Mouse (Mus musculus) layer of hippocampus, adult 9-10 months (tissue): ENCODE measurements around the gene Gpn3.
A peak's percentile ranks its signal among the peaks of the same experiment; 100 is the strongest.

Experiments
- DNase-seq: peaks from one replicate; pipeline ENCODE4 v3.0.0; 2022; ENCODE audit warnings: low spot score

Gene Gpn3

GRCm38 (mm10) chr5:122371591-122372191 is at the start of gene Gpn3:
Gene Gpn3 (plus strand): TSS chr5:122371876.
- DNase-seq = no peak

GRCm38 (mm10) chr5:122323523-122323922 is 48.2 kb upstream of the Gpn3 start:
- no peak for DNase-seq

GRCm38 (mm10) chr5:122324608-122325431 is 46.9 kb upstream of the Gpn3 start:
- DNase-seq = peak; percentile 43

- no peak for DNase-seq
Observed at GRCm38 (mm10) chr5:122325477-122325876, 46.2 kb upstream of the Gpn3 start.

- no peak for DNase-seq
Observed at GRCm38 (mm10) chr5:122327283-122327682, 44.4 kb upstream of the Gpn3 start.

- no peak for DNase-seq
Observed at GRCm38 (mm10) chr5:122330269-122330668, 41.4 kb upstream of the Gpn3 start.

GRCm38 (mm10) chr5:122334682-122335081 is 37.0 kb upstream of the Gpn3 start:
- no peak for DNase-seq

GRCm38 (mm10) chr5:122336554-122337294 is 35.0 kb upstream of the Gpn3 start:
- no peak for DNase-seq

- DNase-seq = no peak
Observed at GRCm38 (mm10) chr5:122342874-122343273, 28.8 kb upstream of the Gpn3 start.

GRCm38 (mm10) chr5:122343768-122344167 is 27.9 kb upstream of the Gpn3 start:
- DNase-seq = no peak

DNA sequence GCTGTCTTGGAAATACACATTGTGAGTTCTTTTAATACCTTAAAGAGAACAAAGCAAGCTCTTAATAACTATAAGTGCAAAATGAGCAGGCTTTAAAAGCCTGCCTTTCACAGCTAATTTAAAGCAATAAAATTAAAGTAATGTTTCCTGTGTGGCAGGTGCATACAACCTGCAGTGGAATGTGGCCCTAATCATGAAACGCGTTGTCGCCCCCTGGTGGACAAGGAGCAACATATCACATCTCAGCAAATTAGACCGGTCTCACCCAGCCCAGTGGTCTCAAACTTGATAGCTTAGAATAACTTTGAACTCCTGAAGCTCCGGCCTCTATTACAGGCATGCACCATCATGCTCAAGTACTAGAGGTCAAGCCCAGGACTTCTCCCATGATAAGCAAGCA is 27.4 kb upstream of the Gpn3 start:
- peak; percentile 59 for DNase-seq

DNA sequence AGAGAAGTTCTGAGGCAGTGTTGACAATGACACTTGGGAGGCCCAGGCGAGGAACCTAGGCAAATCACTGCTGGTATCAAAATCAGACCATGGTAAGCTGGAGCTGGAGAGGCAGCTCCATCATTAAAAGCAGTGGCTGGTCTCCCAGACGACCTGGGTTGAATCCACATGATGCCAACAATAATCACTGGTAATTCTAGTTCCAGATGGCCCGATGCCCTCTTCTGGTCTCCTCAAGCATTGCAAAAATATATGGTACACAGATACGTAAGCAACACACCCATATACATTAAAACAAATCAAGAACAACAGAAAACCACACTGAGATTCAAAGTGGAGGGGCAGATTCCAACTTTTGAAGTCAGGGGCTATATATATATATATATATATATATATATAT is 25.9 kb upstream of the Gpn3 start:
- DNase-seq = no peak

DNA sequence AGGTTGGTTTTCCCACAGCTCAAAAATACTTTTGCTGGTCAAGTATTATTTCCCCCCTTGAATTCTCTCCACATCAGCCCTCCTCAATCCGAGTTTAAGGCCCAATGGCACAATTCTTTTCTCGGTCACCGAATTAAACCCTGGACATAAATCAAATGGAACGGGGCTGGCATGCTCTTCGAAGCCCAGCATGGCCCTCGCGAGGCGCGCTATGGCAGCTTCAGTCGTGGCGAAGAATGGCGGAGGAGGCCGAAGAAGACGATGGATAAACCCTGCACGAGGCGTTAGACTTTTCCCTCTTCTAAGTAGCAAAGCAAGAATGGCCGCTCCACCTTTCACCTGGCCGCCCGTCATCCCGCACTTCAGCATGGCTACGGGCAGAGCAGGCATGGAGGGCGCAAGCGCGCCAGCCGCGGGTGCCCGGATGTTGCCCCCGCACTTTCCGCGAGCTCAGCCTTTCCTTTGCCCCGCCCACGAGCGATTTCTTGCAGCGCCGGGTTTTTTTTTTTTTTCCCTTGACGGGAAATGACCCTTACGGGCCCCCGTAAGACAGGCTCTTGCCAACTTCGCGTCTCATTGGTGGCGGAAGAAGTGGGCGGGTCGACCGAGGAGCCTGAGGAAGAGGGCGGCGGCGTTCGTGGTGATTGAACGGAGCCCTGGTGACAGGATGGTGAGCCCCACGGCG is 17.7 kb upstream of the Gpn3 start, which contains the start of the genes Rad9b and Vps29:
Gene Rad9b, minus strand, starts transcription at position 427 of the 685 bp plus-strand sequence.
Gene Vps29, plus strand, starts transcription at position 563 of the 685 bp plus-strand sequence.
- peak; percentile 90 for DNase-seq

- DNase-seq = no peak
Observed at GRCm38 (mm10) chr5:122354492-122355067, 17.1 kb upstream of the Gpn3 start.

- DNase-seq = peak; percentile 99
Observed at GRCm38 (mm10) chr5:122372192-122372769, 605 bp downstream of the Gpn3 start, which contains the start of gene Fam216a. Gene Fam216a (minus strand): TSS chr5:122372364.

- DNase-seq = no peak
Observed at GRCm38 (mm10) chr5:122372878-122373277, 1.2 kb downstream of the Gpn3 start.

DNA sequence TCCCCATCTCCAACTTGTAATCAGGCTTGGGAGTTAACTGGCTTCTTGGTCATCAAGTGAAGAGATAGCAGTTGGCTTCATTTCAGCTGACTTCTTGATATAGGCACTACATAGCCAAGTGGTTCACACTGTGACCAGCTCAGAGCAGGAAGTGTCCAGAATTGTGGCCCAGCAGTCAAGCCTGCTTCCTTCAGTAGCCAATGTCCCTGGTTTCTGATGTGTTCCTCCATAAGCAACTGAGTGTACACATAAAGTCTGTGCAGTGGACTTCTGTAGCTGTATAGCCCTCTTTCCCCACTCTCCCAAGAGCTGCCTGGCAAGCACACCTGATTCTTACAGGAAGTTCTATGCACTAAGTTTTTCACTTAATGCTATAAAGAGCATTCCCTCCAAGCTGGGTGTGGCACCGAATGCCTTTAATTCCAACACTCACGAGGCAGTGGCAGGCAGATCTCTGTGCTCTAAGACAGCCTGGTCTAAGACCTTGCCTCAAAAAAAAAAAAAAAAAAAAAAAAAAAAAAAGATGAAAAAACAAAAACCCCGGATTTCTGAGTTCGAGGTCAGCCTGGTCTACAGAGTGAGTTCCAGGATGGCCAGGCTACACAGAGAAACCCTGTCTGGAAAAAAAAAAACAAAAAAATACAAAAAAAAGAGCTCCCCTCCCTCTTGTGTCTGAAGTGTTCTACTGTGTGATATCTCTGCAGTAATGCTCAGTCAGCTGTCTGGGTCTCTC is 5.6 kb downstream of the Gpn3 start:
- DNase-seq = no peak

- no peak for DNase-seq
Observed at GRCm38 (mm10) chr5:122378171-122378570, 6.5 kb downstream of the Gpn3 start.

- peak; percentile 83 for DNase-seq
Observed at GRCm38 (mm10) chr5:122379374-122380155, 7.9 kb downstream of the Gpn3 start.

DNA sequence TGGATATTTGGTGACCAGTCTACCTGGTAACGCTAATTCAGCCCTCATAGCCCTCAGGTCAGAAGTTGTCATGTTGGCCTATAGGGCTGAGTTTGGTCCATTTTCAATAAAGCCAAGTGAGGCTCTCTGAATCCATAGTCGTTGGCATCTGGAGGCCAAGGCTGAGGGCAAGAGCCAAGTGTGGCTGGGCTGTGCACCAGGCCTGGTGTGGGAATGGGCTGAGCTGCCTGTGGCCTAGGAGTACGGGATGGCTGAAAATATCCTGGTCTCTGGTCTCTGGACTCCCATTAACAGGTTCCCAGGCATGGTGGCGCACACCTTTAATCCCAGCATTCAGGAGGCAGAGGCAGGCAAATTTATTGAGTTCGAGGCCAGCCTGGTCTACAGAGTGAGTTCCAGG is 18.3 kb downstream of the Gpn3 start:
- DNase-seq = no peak
